Mouse (Mus musculus) kidney, adult 2 months (tissue): ENCODE results near the gene Stpg3.

ENCODE experiments used
- CTCF ChIP-seq: fragments of 200-500 bp; conservative IDR thresholded peaks from 2 replicates; pipeline ENCODE4 v1.5.1; 2011; ENCODE audit warnings: low read depth, mild to moderate bottlenecking, control low read depth, low read length, moderate library complexity, mixed read lengths; ENCODE audit not compliant: insufficient read depth, insufficient read length
- POLR2A ChIP-seq: fragments of 200-500 bp; IDR thresholded peaks from one replicate; pipeline ENCODE4 v1.6.1; 2011; ENCODE audit warnings: low read depth, low read length, control low read depth

GRCm38 (mm10) chr2:25224766-25225752 is 10.6 kb upstream of the Stpg3 start:
- TF ChIP-seq POLR2A, result no peak
- TF ChIP-seq CTCF, result no peak
